Mouse (Mus musculus): Measurements from ENCODE around the gene Slc7a7. TPM values are rescaled to one million over a fixed set of nuclear protein-coding genes. Genes with fewer than 3 reads are reported as not detected.

The Slc7a7 gene
- 1 to 10 TPM; 2.9 to 3.4 TPM for total RNA-seq (2021)
- long read RNA-seq, experiment 1, partial matches to known transcripts = 0 of 1 reads
- long read RNA-seq, experiment 1, other reads (novel, unspliced or antisense) = 1 of 1 reads
- long read RNA-seq, experiment 2, partial matches to known transcripts = 2 of 4 reads
- long read RNA-seq, experiment 2, other reads (novel, unspliced or antisense) = 2 of 4 reads

- peak; percentile 32 for DNase-seq
- intact Hi-C loops (cut with DNase I; ENCODE audit: low total_unique reads) = no loop called here
Observed at GRCm38 (mm10) chr14:54417623-54418081, at the start of gene Slc7a7. Gene Slc7a7 (minus strand): TSS chr14:54417780.

GRCm38 (mm10) chr14:54464293-54465005, 46.9 kb upstream of the Slc7a7 start:
- peak; percentile 54 for DNase-seq
- intact Hi-C loops (cut with DNase I; ENCODE audit: low total_unique reads) = no loop called here

- DNase-seq = peak; percentile 90
- intact Hi-C loops (cut with DNase I; ENCODE audit: low total_unique reads) = no loop called here
Observed at GRCm38 (mm10) chr14:54463959-54464292, 46.3 kb upstream of the Slc7a7 start, which contains the start of gene Lrp10. Gene Lrp10 (plus strand): TSS chr14:54464137.

- DNase-seq = no peak
- intact Hi-C loops (cut with DNase I; ENCODE audit: low total_unique reads) = no loop called here
Observed at GRCm38 (mm10) chr14:54463108-54463958, 45.8 kb upstream of the Slc7a7 start.

- intact Hi-C loops (cut with DNase I; ENCODE audit: low total_unique reads) = no loop called here
- no peak for DNase-seq
Observed at GRCm38 (mm10) chr14:54462146-54462545, 44.6 kb upstream of the Slc7a7 start.

GRCm38 (mm10) chr14:54457907-54458569, 40.5 kb upstream of the Slc7a7 start:
- intact Hi-C loops (cut with DNase I; ENCODE audit: low total_unique reads) = no loop called here
- no peak for DNase-seq

GRCm38 (mm10) chr14:54454669-54455528, 37.3 kb upstream of the Slc7a7 start:
- intact Hi-C loops (cut with DNase I; ENCODE audit: low total_unique reads) = no loop called here

GRCm38 (mm10) chr14:54453566-54453965, 36.0 kb upstream of the Slc7a7 start:
- DNase-seq = no peak

More at GRCm38 (mm10) chr14:54454669-54455528, 37.3 kb upstream of the Slc7a7 start:
- DNase-seq = no peak

GRCm38 (mm10) chr14:54445476-54445875, 27.9 kb upstream of the Slc7a7 start:
- DNase-seq = peak; percentile 80
- intact Hi-C loops (cut with DNase I; ENCODE audit: low total_unique reads) = loop anchor here (5.0 kb wide), 1 partner anchor 218 kb away; no protein-coding TSS in a partner anchor

More at GRCm38 (mm10) chr14:54453566-54453965, 36.0 kb upstream of the Slc7a7 start:
- intact Hi-C loops (cut with DNase I; ENCODE audit: low total_unique reads) = no loop called here

GRCm38 (mm10) chr14:54443712-54444618, 26.4 kb upstream of the Slc7a7 start:
- peak; percentile 71 for DNase-seq
- intact Hi-C loops (cut with DNase I; ENCODE audit: low total_unique reads) = no loop called here

GRCm38 (mm10) chr14:54443196-54443595, 25.6 kb upstream of the Slc7a7 start:
- intact Hi-C loops (cut with DNase I; ENCODE audit: low total_unique reads) = no loop called here
- peak; percentile 86 for DNase-seq

- intact Hi-C loops (cut with DNase I; ENCODE audit: low total_unique reads) = no loop called here
Observed at GRCm38 (mm10) chr14:54442548-54442947, 25.0 kb upstream of the Slc7a7 start.

GRCm38 (mm10) chr14:54441365-54441764, 23.8 kb upstream of the Slc7a7 start:
- DNase-seq = no peak
- intact Hi-C loops (cut with DNase I; ENCODE audit: low total_unique reads) = no loop called here

More at GRCm38 (mm10) chr14:54442548-54442947, 25.0 kb upstream of the Slc7a7 start:
- DNase-seq = no peak

GRCm38 (mm10) chr14:54440538-54440937, 23.0 kb upstream of the Slc7a7 start:
- DNase-seq = no peak
- intact Hi-C loops (cut with DNase I; ENCODE audit: low total_unique reads) = no loop called here

GRCm38 (mm10) chr14:54439610-54440009, 22.0 kb upstream of the Slc7a7 start:
- intact Hi-C loops (cut with DNase I; ENCODE audit: low total_unique reads) = no loop called here

GRCm38 (mm10) chr14:54439155-54439554, 21.6 kb upstream of the Slc7a7 start:
- intact Hi-C loops (cut with DNase I; ENCODE audit: low total_unique reads) = no loop called here
- DNase-seq = no peak

More at GRCm38 (mm10) chr14:54439610-54440009, 22.0 kb upstream of the Slc7a7 start:
- no peak for DNase-seq

GRCm38 (mm10) chr14:54435194-54435918, 17.8 kb upstream of the Slc7a7 start:
- DNase-seq = no peak
- intact Hi-C loops (cut with DNase I; ENCODE audit: low total_unique reads) = no loop called here

All from gastrocnemius, postnatal 14 days (tissue).